Mouse (Mus musculus) T-helper 17 cell (primary cell): ENCODE data around the gene Acbd4.

Experiments used
- in situ Hi-C, 2 experiments: fragments of 300-600 bp; cut with MboI, MseI; formaldehyde crosslinking; loops; 1 replicate in 1 of 2; 2 replicates in 1 of 2; pipeline ENCODE4 v1.15.1; 2025; ENCODE audit warnings: high pct_unique_total_duplicates in 2 of 2

Acbd4 gene

DNA sequence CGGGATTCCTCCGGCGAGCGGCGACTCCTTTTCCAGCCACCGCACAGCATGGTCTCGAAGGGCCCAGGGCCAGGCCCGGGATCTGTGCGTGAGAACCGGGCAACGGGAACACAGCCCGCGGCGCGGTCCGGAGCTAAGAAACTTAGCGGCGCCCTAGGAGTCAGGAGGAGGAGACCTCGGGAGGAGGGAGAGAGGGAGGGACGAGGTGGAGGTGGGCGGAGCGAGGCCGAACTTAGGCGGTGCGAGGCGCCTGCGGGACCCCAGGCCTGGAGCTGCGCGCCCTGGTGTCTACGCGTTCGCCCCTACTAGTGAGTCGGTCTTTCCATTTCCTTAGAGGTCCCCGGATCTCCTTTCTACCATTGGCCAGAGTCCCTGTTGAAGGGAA, at the start of gene Acbd4, which contains the start of gene Plcd3:
Gene Acbd4, plus strand, starts transcription at position 202 of the 385 bp plus-strand sequence.
Gene Plcd3, minus strand, starts transcription at position 178 of the 385 bp plus-strand sequence.
- in situ Hi-C loops, result loop anchor here (5.0 to 25.0 kb wide), 5 partner anchors 36 to 861 kb away; partner anchors contain the start of genes Arf2 (in 1 of the 2) and Nsf (in 1 of the 2)

DNA sequence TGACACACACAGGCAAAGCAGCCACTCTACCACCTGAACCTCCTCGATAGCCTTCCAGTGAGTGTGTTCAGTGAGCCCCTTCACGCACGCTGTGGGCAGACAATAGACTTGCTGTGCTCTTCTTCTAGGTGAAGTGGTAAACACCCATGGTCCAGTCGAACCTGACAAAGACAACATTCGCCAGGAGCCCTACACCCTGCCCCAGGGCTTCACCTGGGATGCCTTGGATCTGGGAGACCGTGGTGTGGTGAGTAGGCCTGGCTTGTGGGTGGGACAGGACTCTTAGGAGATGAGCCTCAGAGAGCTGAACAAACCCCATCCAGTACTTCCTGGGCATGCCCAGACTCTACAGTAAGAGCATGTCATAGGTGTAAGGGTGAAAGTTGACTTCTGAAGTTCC, 49.4 kb upstream of the Acbd4 start:
- in situ Hi-C loops, result no loop called here

- in situ Hi-C loops, result no loop called here
These were observed 48.0 kb upstream of the Acbd4 start for GRCm38 (mm10) chr11:103053191-103054076.

- in situ Hi-C loops, result no loop called here
These were observed 46.7 kb upstream of the Acbd4 start for GRCm38 (mm10) chr11:103054798-103055197.

GRCm38 (mm10) chr11:103056636-103057035, 44.8 kb upstream of the Acbd4 start:
- in situ Hi-C loops, result no loop called here

DNA sequence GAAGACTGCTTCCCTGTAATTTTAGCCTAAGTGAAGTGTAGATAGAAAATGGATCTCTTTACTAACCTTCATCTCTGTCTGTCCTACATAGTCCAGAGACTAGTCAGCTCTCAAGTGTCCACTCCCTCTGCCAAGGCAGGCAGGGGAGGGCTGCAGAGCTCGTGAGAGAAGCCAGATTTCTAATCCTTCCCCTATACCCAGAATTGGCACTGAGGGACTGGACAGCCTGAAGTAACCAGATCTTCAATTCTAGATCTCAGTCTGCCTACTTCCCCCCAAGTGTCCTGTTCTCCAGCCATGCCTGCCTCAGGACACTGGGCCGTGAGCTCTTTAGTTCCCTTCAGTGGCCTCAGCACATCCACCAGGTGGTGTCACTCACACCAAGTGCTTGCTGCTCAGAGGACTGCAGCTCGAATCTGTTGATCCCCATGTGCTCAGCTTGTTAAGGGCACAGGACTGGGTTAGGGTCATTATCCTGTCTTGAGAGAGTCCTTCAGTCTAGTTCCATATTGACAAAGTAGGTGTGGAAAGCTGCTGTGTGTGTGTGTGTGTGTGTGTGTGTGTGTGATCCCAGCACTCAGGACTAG, 42.9 kb upstream of the Acbd4 start:
- in situ Hi-C loops, result no loop called here

GRCm38 (mm10) chr11:103066191-103067050, 35.1 kb upstream of the Acbd4 start:
- in situ Hi-C loops, result no loop called here

- in situ Hi-C loops, result no loop called here
These were observed 34.5 kb upstream of the Acbd4 start for GRCm38 (mm10) chr11:103067051-103067361.

- in situ Hi-C loops, result no loop called here
These were observed 34.0 kb upstream of the Acbd4 start for GRCm38 (mm10) chr11:103067457-103068001.

DNA sequence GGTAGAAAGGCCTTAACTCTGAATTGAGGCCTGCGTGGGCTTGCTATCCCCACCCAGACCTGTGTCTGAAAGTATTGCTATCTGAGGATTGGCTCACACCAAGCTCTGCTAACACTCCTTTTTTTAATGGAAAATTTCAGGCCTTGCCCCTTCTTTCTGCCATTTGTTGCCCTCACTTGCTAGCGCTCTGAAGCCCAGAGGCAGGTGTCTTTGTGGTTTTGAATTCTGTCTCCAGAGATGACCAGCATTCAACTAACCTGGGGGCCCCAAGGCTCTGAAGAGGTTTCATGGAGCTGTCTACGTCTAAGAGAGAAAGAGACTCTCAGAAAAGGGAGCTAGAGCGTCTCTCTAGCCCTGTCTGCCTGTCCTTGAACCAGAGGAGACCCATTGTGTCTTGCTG, 33.2 kb upstream of the Acbd4 start:
- in situ Hi-C loops, result no loop called here

DNA sequence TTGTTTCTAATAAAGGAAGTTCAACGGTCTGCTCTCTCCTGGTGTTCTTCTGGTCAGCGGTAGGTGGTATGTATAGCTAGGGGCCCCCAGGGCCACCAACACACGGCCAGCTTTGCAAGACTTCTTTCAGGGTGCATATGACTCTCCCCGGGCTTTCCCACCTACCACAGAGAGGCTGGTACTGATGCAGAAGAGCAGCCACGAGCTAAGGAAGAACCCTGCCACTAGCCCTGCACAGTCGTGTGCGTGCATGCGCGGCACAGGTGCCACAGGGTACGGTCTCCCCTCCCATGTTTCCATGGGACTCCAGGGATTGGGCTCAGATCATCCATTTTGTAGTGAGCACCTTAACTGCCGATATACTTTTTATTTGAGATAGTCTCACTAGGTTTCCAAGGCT, 32.6 kb upstream of the Acbd4 start:
- in situ Hi-C loops, result no loop called here

DNA sequence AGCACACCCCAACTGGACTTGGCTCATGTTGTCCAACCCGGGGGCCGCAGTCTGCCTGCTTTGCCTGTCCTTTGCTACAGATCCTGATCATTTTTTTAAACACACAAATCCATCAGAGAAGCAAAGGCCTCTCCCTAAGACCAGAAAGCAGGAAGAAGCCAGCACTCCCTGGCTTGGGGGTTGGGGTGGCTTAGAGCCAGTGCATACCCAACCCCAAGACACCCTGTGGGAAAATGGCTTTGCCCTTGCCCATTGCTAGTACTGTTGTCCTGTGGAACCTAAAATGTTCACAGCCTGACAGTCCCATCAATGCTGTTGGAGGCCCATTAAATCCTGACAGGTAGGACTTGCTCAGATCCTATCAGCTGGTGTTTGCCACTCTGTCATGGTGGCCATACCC, 31.8 kb upstream of the Acbd4 start:
- in situ Hi-C loops, result loop anchor here in 1 of 2 experiments (10.0 kb wide), 1 partner anchor 735 kb away; no protein-coding TSS in a partner anchor

- in situ Hi-C loops, result loop anchor here in 1 of 2 experiments (10.0 kb wide), 1 partner anchor 734 kb away; no protein-coding TSS in a partner anchor
These were observed 31.1 kb upstream of the Acbd4 start for GRCm38 (mm10) chr11:103070322-103070880.

- in situ Hi-C loops, result loop anchor here in 1 of 2 experiments (10.0 kb wide), 1 partner anchor 731 kb away; no protein-coding TSS in a partner anchor
These were observed 27.8 kb upstream of the Acbd4 start for GRCm38 (mm10) chr11:103073671-103074070.

DNA sequence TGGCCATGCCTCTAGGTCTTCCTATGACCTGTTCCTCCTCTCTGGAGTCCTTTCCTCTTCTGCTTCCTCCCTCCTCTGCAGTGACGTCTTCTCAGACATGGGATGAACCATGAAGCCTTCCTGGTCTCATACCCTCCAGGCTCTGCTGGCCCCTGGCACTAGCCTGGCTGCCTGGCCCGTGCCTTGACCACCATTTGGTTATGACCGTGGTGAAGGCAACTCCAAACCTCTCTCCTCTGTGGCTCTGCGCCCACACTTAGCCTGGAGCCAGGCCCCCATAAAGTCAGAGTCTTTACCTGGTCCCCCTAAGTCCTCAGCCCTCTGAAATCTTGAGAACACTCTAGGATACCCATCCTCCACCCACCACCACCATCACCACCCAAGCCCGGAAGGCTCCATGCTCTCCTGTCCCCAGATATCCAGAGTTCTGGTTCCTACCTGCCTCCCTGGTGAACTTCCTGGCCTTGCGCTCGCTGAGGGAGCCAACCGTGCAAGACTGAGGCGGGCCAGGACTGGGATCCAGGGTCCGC, 27.3 kb upstream of the Acbd4 start:
- in situ Hi-C loops, result loop anchor here in 1 of 2 experiments (10.0 kb wide), 1 partner anchor 731 kb away; no protein-coding TSS in a partner anchor

GRCm38 (mm10) chr11:103074796-103075323, 26.6 kb upstream of the Acbd4 start:
- in situ Hi-C loops, result loop anchor here in 1 of 2 experiments (10.0 kb wide), 1 partner anchor 730 kb away; no protein-coding TSS in a partner anchor

- in situ Hi-C loops, result loop anchor here in 1 of 2 experiments (10.0 kb wide), 1 partner anchor 729 kb away; no protein-coding TSS in a partner anchor
These were observed 25.5 kb upstream of the Acbd4 start for GRCm38 (mm10) chr11:103076010-103076409.

DNA sequence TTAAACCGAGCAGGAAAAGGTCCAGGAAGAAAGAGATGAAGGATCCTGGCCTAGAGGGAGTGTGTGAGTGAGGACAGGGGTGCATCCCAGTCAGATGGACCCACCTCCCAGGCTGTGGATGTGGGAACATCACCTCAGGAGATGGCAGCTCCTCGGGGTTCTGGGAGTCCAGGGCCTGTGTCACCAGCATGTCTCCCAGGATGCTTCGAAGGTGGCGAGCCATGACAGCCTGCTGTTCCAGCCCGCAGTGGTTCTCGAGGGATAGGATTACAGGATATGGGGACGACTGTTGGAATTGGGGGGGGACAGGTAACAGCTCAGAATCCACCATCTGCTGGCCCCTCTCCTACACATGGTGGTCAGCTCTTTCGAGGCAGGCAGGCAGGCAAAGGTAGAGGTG, 24.9 kb upstream of the Acbd4 start:
- in situ Hi-C loops, result loop anchor here in 1 of 2 experiments (10.0 kb wide), 1 partner anchor 728 kb away; no protein-coding TSS in a partner anchor

DNA sequence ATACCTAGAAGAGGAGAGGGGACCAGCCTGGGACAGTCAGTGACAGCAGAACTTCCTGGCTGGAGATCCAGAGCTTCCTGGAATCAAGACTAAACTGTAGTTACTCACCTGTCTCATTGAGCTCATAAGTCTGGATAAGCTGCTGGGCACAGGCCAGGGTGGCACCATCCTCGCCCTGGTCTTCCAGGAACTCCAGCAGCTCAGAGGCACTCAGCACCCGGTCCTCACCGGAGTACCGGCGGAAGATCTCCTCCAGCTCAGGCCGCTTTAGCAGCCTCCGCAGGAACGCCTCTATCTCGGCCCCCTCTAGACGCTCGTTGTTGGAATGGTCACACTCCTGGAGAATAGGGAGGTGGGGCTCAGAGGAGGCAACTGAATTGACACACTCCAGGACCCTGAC, 23.4 kb upstream of the Acbd4 start:
- in situ Hi-C loops, result loop anchor here in 1 of 2 experiments (10.0 kb wide), 1 partner anchor 727 kb away; no protein-coding TSS in a partner anchor
